Mouse (Mus musculus): Measurements from ENCODE around the gene Grik5. TPM values are rescaled to one million over a fixed set of nuclear protein-coding genes. Genes with fewer than 3 reads are reported as not detected.
"Not testable (repeated sequence)": the region's sequence is repeated elsewhere in the genome, so short reads cannot be mapped to it uniquely, and the experiment has no call there.

Grik5 gene
- polyA plus RNA-seq, 1 experiment from 2014 or later, result 22.1 TPM

- H3K4me2 ChIP-seq, result no peak overlapping the region
- no peak overlapping the region for H3K9ac ChIP-seq
- no peak overlapping the region for H3K27ac ChIP-seq
- whole genome bisulfite sequencing, result 89% methylated on average over 4 of the region's 4 CpGs
- no peaks in the 10 kb centered on the region for H3K9me3 ChIP-seq
- ATAC-seq (replicated peaks), result no peak
- H3K4me1 ChIP-seq, result no peaks in the 10 kb centered on the region
- H3K36me3 ChIP-seq (replicated peaks), result peaks cover 90% of the 10 kb centered on the region
- H3K4me3 ChIP-seq, result no peak overlapping the region
- no peaks in the 10 kb centered on the region for H3K27me3 ChIP-seq (replicated peaks)
Observed at GRCm38 (mm10) chr7:25056951-25057350, 15.2 kb downstream of the Grik5 start.

GRCm38 (mm10) chr7:25052587-25052986, 19.6 kb downstream of the Grik5 start:
- H3K36me3 ChIP-seq (replicated peaks), result peaks cover 61% of the 10 kb centered on the region
- WGBS, result 86% methylated on average over 3 of the region's 3 CpGs
- H3K4me3 ChIP-seq, result no peak overlapping the region

GRCm38 (mm10) chr7:25049295-25049930, 22.7 kb downstream of the Grik5 start:
- Histone ChIP-seq H3K9me3 (no peaks in the 10 kb centered on the region), H3K9ac (no peak overlapping the region), H3K4me2 (no peak overlapping the region), H3K36me3 (replicated peaks) (peaks cover 54% of the 10 kb centered on the region), H3K27me3 (replicated peaks) (no peaks in the 10 kb centered on the region), H3K4me3 (no peak overlapping the region), H3K27ac (no peak overlapping the region), H3K4me1 (no peaks in the 10 kb centered on the region)
- WGBS, result 83% methylated on average over 16 of the region's 16 CpGs
- ATAC-seq (replicated peaks), result no peak

More at GRCm38 (mm10) chr7:25052587-25052986, 19.6 kb downstream of the Grik5 start:
- Histone ChIP-seq H3K27me3 (replicated peaks) (no peaks in the 10 kb centered on the region), H3K4me2 (no peak overlapping the region), H3K9me3 (no peaks in the 10 kb centered on the region), H3K9ac (no peak overlapping the region), H3K27ac (no peak overlapping the region), H3K4me1 (no peaks in the 10 kb centered on the region)
- ATAC-seq (replicated peaks), result no peak

GRCm38 (mm10) chr7:25047363-25047762, 24.8 kb downstream of the Grik5 start:
- Histone ChIP-seq H3K9ac (no peak overlapping the region), H3K27ac (no peak overlapping the region), H3K36me3 (replicated peaks) (peaks cover 54% of the 10 kb centered on the region), H3K4me1 (no peaks in the 10 kb centered on the region), H3K4me2 (no peak overlapping the region), H3K9me3 (no peaks in the 10 kb centered on the region), H3K27me3 (replicated peaks) (no peaks in the 10 kb centered on the region), H3K4me3 (no peak overlapping the region)
- ATAC-seq (replicated peaks), result no peak
- 84% methylated on average over 8 of the region's 8 CpGs for WGBS

- H3K36me3 ChIP-seq (replicated peaks), result peaks cover 59% of the 10 kb centered on the region
- not testable (repeated sequence) for H3K27ac ChIP-seq; H3K4me2 ChIP-seq; H3K27me3 ChIP-seq (replicated peaks); H3K9ac ChIP-seq; H3K9me3 ChIP-seq; H3K4me1 ChIP-seq; ATAC-seq (replicated peaks); H3K4me3 ChIP-seq
- 98% methylated on average over 7 of the region's 7 CpGs for WGBS
Observed at GRCm38 (mm10) chr7:25044599-25044998, 27.5 kb downstream of the Grik5 start.

GRCm38 (mm10) chr7:25041921-25042320, 30.2 kb downstream of the Grik5 start:
- ATAC-seq (replicated peaks), result no peak
- no peaks in the 10 kb centered on the region for H3K27me3 ChIP-seq (replicated peaks)
- no peaks in the 10 kb centered on the region for H3K4me1 ChIP-seq
- H3K36me3 ChIP-seq (replicated peaks), result peaks cover 57% of the 10 kb centered on the region
- no peak overlapping the region for H3K27ac ChIP-seq
- WGBS, result 87% methylated on average over 12 of the region's 12 CpGs
- no peak overlapping the region for H3K9ac ChIP-seq
- no peak overlapping the region for H3K4me3 ChIP-seq
- no peak overlapping the region for H3K4me2 ChIP-seq
- no peaks in the 10 kb centered on the region for H3K9me3 ChIP-seq

GRCm38 (mm10) chr7:25035916-25036315, 36.2 kb downstream of the Grik5 start:
- no peaks in the 10 kb centered on the region for H3K4me1 ChIP-seq
- H3K4me3 ChIP-seq, result no peak overlapping the region
- no peak overlapping the region for H3K4me2 ChIP-seq
- peaks cover 34% of the 10 kb centered on the region; the same call in 1 of the 2 replicates for H3K36me3 ChIP-seq (replicated peaks)
- no peak for ATAC-seq (replicated peaks)
- no peaks in the 10 kb centered on the region for H3K27me3 ChIP-seq (replicated peaks)
- no peaks in the 10 kb centered on the region for H3K9me3 ChIP-seq
- H3K9ac ChIP-seq, result no peak overlapping the region
- WGBS, result 54% methylated on average over 7 of the region's 7 CpGs
- H3K27ac ChIP-seq, result no peak overlapping the region

GRCm38 (mm10) chr7:25034796-25035195, 37.4 kb downstream of the Grik5 start:
- Histone ChIP-seq H3K27ac (no peak overlapping the region), H3K27me3 (replicated peaks) (no peaks in the 10 kb centered on the region), H3K4me3 (no peak overlapping the region), H3K9ac (no peak overlapping the region), H3K36me3 (replicated peaks) (peaks cover 28% of the 10 kb centered on the region; the same call in 1 of the 2 replicates), H3K4me2 (no peak overlapping the region), H3K4me1 (no peaks in the 10 kb centered on the region), H3K9me3 (no peaks in the 10 kb centered on the region)
- ATAC-seq (replicated peaks), result no peak
- 88% methylated on average over 4 of the region's 4 CpGs for WGBS

- WGBS, result 56% methylated on average over 3 of the region's 3 CpGs
- Histone ChIP-seq H3K9me3 (no peaks in the 10 kb centered on the region), H3K36me3 (replicated peaks) (peaks cover 24% of the 10 kb centered on the region), H3K4me1 (no peaks in the 10 kb centered on the region), H3K9ac (no peak overlapping the region), H3K27me3 (replicated peaks) (no peaks in the 10 kb centered on the region), H3K4me3 (no peak overlapping the region), H3K27ac (no peak overlapping the region), H3K4me2 (no peak overlapping the region)
- no peak for ATAC-seq (replicated peaks)
Observed at GRCm38 (mm10) chr7:25031528-25031927, 40.6 kb downstream of the Grik5 start.

GRCm38 (mm10) chr7:25030032-25030753, 42.0 kb downstream of the Grik5 start:
- 38% methylated on average over 5 of the region's 5 CpGs for WGBS
- no peaks in the 10 kb centered on the region for H3K9me3 ChIP-seq
- H3K36me3 ChIP-seq (replicated peaks), result peaks cover 19% of the 10 kb centered on the region
- H3K4me3 ChIP-seq, result no peak overlapping the region
- no peak overlapping the region for H3K4me2 ChIP-seq
- H3K4me1 ChIP-seq, result no peaks in the 10 kb centered on the region
- no peak overlapping the region for H3K9ac ChIP-seq
- 0 out of 2 replicates have a peak, but pooled peaks have one; percentile 16 for ATAC-seq (replicated peaks)
- no peaks in the 10 kb centered on the region for H3K27me3 ChIP-seq (replicated peaks)
- H3K27ac ChIP-seq, result peak overlapping the region; percentile 19

GRCm38 (mm10) chr7:25026452-25026851, 45.7 kb downstream of the Grik5 start:
- Histone ChIP-seq H3K4me3 (no peak overlapping the region), H3K9ac (no peak overlapping the region), H3K4me2 (no peak overlapping the region), H3K27me3 (replicated peaks) (no peaks in the 10 kb centered on the region), H3K9me3 (no peaks in the 10 kb centered on the region), H3K36me3 (replicated peaks) (peaks cover 29% of the 10 kb centered on the region), H3K4me1 (no peaks in the 10 kb centered on the region), H3K27ac (no peak overlapping the region)
- no peak for ATAC-seq (replicated peaks)
- 77% methylated on average over 7 of the region's 7 CpGs for WGBS

- Histone ChIP-seq H3K27ac (no peak overlapping the region), H3K4me1 (no peaks in the 10 kb centered on the region), H3K36me3 (replicated peaks) (peaks cover 34% of the 10 kb centered on the region), H3K9ac (no peak overlapping the region), H3K4me3 (no peak overlapping the region), H3K4me2 (no peak overlapping the region), H3K27me3 (replicated peaks) (no peaks in the 10 kb centered on the region), H3K9me3 (no peaks in the 10 kb centered on the region)
- ATAC-seq (replicated peaks), result no peak
- WGBS, result 60% methylated on average over 10 of the region's 10 CpGs
Observed at GRCm38 (mm10) chr7:25025855-25026439, 46.2 kb downstream of the Grik5 start.

All from midbrain, embryonic 15.5 days (tissue).